Mouse (Mus musculus): Measurements from ENCODE around the gene Ckb. TPM values are rescaled to one million over a fixed set of nuclear protein-coding genes. Genes with fewer than 3 reads are reported as not detected.

Gene Ckb
- 62.9 and 122 TPM in 2 replicates for polyA plus RNA-seq (2015; fragmentation: Nextera tagmentation; extraction: Ambion mirVana)

GRCm38 (mm10) chr12:111672176-111672575, at the start of gene Ckb:
Gene Ckb (minus strand): TSS chr12:111672338.

DNA sequence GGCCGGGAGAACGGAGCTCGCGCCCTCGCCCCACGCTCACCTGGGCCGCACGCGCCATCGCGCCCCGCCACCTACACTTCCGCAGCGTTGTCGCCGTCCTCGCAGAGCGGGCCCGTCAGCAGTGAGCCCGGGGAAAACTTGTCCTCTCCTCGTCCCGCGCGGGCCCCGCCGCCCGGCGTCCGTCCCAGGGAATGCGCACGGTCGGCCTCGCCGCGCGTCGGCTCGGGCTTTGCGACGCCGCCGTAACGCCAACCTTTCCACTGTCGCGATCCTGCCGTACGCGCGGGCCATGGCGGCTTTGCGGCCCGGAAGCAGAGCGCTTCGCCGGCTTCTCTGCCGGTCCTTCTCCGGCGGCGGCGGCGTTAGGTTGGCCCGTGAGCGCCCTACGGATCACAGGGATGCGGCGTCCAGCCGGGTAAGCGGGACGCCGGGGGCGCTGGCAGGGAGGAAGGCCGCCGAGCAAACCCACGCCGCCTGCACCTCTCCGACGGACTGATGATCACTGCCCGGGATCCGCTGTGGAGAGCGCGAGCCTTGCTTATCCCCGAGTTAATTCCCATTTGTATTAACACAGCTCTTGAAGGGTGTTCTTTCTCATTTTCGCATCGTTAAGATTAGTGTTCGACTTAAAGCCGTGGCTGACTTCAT, 41.0 kb upstream of the Ckb start, which contains the start of the genes Bag5 and Apopt1:
Bag5 (minus strand) TSS at position 254 of the 648 bp plus-strand sequence.
Apopt1 (plus strand) TSS at position 258 of the 648 bp plus-strand sequence.

GRCm38 (mm10) chr12:111677882-111678669, 5.9 kb upstream of the Ckb start, which contains the start of gene Trmt61a:
Gene Trmt61a (plus strand): TSS chr12:111678105.

Other genes with a start within 250 kb of the Ckb start
- gene Tnfaip2, start 229.9 kb downstream of the Ckb start, polyA plus RNA-seq (2015; fragmentation: Nextera tagmentation; extraction: Ambion mirVana) = 4.8 and 16.1 TPM in 2 replicates
- 8.6 and 12.1 TPM in 2 replicates for gene Gm266, start 186.5 kb downstream of the Ckb start, polyA plus RNA-seq (2015; fragmentation: Nextera tagmentation; extraction: Ambion mirVana)
- gene Eif5, start 134.3 kb downstream of the Ckb start, polyA plus RNA-seq (2015; fragmentation: Nextera tagmentation; extraction: Ambion mirVana) = 435 and 734 TPM in 2 replicates
- gene Mark3, start 97.8 kb downstream of the Ckb start, polyA plus RNA-seq (2015; fragmentation: Nextera tagmentation; extraction: Ambion mirVana) = 31.0 and 36.4 TPM in 2 replicates
- 3.3 and 6.5 TPM in 2 replicates for gene Trmt61a, start 5.8 kb upstream of the Ckb start, polyA plus RNA-seq (2015; fragmentation: Nextera tagmentation; extraction: Ambion mirVana)
- 41.5 and 52.5 TPM in 2 replicates for gene Bag5, start 40.9 kb upstream of the Ckb start, polyA plus RNA-seq (2015; fragmentation: Nextera tagmentation; extraction: Ambion mirVana)
- gene Apopt1, start 40.9 kb upstream of the Ckb start, polyA plus RNA-seq (2015; fragmentation: Nextera tagmentation; extraction: Ambion mirVana) = 70.4 and 97.4 TPM in 2 replicates
- 82.3 and 185 TPM in 2 replicates for gene Klc1, start 86.5 kb upstream of the Ckb start, polyA plus RNA-seq (2015; fragmentation: Nextera tagmentation; extraction: Ambion mirVana)
- gene Xrcc3, start 141.5 kb upstream of the Ckb start, polyA plus RNA-seq (2015; fragmentation: Nextera tagmentation; extraction: Ambion mirVana) = 7.6 and 7.8 TPM in 2 replicates
- 143 and 186 TPM in 2 replicates for gene Zfyve21, start 141.8 kb upstream of the Ckb start, polyA plus RNA-seq (2015; fragmentation: Nextera tagmentation; extraction: Ambion mirVana)
- gene Ppp1r13b, start 235.8 kb upstream of the Ckb start, polyA plus RNA-seq (2015; fragmentation: Nextera tagmentation; extraction: Ambion mirVana) = 12.6 and 14.3 TPM in 2 replicates

All from adrenal gland, postnatal 0 days (tissue).